Mouse (Mus musculus) heart, postnatal 0 days (tissue): ENCODE measurements around the gene Usp5.

Source experiments
- CTCF ChIP-seq: IDR thresholded peaks from 2 replicates; pipeline ENCODE4 v1.5.1; 2016; ENCODE audit warnings: antibody characterized with exemption, control low read depth, low read depth
- EP300 ChIP-seq: IDR thresholded peaks from 2 replicates; pipeline ENCODE4 v1.6.1; 2016; ENCODE audit warnings: antibody characterized with exemption, low read depth

- peak; percentile 39 for TF ChIP-seq CTCF
- TF ChIP-seq EP300 = peak; percentile 37; the same call in 1 of the 2 replicates
These were observed 23.7 kb downstream of the Usp5 start for GRCm38 (mm10) chr6:124805341-124806321.
